1 mouse cellular context compared by ENCODE assay signal in genomic region chr3:103057752-103058151, GRCm38 (mm10).
TF ChIP-seq lines count a peak whose summit lies in the region.

No protein-coding gene starts in this region.

TF ChIP-seq in CH12.LX, 34 proteins besides CTCF, POLR2A, EP300 and RAD21 (continued from another document):
- TF ChIP-seq ETS1 (conservative IDR thresholded peaks at IDR 0.05; ENCODE audit: low read depth, low read length) (no peak), MAX (IDR thresholded peaks at IDR 0.05; ENCODE audit: low read length) (no peak), ZC3H11A (IDR thresholded peaks at IDR 0.05; ENCODE audit: low read depth, low read length) (no peak), JUND (conservative IDR thresholded peaks at IDR 0.05; ENCODE audit: low read depth, low read length) (no peak), ZMIZ1 (IDR thresholded peaks at IDR 0.05; ENCODE audit: low read depth, low read length) (no peak), ELF1 (IDR thresholded peaks at IDR 0.05; ENCODE audit: low read depth, low read length) (no peak), NRF1 (IDR thresholded peaks at IDR 0.05; ENCODE audit: low read depth, low read length) (no peak), CHD1 (IDR thresholded peaks at IDR 0.05; ENCODE audit: low read depth, low read length) (no peak), BHLHE40 (IDR thresholded peaks at IDR 0.05; ENCODE audit: low read depth, low read length) (no peak), MAZ (IDR thresholded peaks at IDR 0.05; ENCODE audit: low read depth, low read length) (no peak), SIN3A (IDR thresholded peaks at IDR 0.05; ENCODE audit: low read length) (no peak), MYC (IDR thresholded peaks at IDR 0.05; ENCODE audit: low read depth, low read length) (no peak)
